Mouse (Mus musculus): ENCODE measurements around the gene Olfr1331.
"Not testable (repeated sequence)": the region's sequence is repeated elsewhere in the genome, so short reads cannot be mapped to it uniquely, and the experiment has no call there.

Gene Olfr1331

GRCm38 (mm10) chr4:118864349-118864748 lies at the start of gene Olfr1331:
Gene Olfr1331, plus strand, starts transcription at chr4:118864649.
- DNase-seq (ENCODE audit: low read depth, low spot score), result no peak

GRCm38 (mm10) chr4:118818921-118819320 lies 45.5 kb upstream of the Olfr1331 start:
- no peak for DNase-seq (ENCODE audit: low read depth, low spot score)

GRCm38 (mm10) chr4:118836179-118836578 lies 28.3 kb upstream of the Olfr1331 start, which contains the start of gene Olfr1333:
Gene Olfr1333, minus strand, starts transcription at chr4:118836279.
- no peak for DNase-seq (ENCODE audit: low read depth, low spot score)

- peak; percentile 4 for DNase-seq (ENCODE audit: low read depth, low spot score)
These were observed 2.7 kb upstream of the Olfr1331 start for GRCm38 (mm10) chr4:118861791-118862190.

- peak; percentile 66 for DNase-seq (ENCODE audit: low read depth, low spot score)
These were observed 1.7 kb upstream of the Olfr1331 start for GRCm38 (mm10) chr4:118862704-118863103.

GRCm38 (mm10) chr4:118867566-118867965 lies 3.1 kb downstream of the Olfr1331 start:
- DNase-seq (ENCODE audit: low read depth, low spot score), result peak; percentile 8

GRCm38 (mm10) chr4:118888297-118888696 lies 23.8 kb downstream of the Olfr1331 start, which contains the start of gene Olfr1330:
Gene Olfr1330, plus strand, starts transcription at chr4:118888597.
- DNase-seq (ENCODE audit: low read depth, low spot score), result no peak

- no peak for DNase-seq (ENCODE audit: low read depth, low spot score)
These were observed 37.5 kb downstream of the Olfr1331 start for GRCm38 (mm10) chr4:118901981-118902380.

- not testable (repeated sequence) for DNase-seq (ENCODE audit: low read depth, low spot score)
These were observed 52.9 kb downstream of the Olfr1331 start, which contains the start of gene Olfr1329 for GRCm38 (mm10) chr4:118917365-118917764. Gene Olfr1329, minus strand, starts transcription at chr4:118917465.
